Mouse (Mus musculus): ENCODE data around the gene Ube2l6.

- no peak for TF ChIP-seq FOSL1 (IDR thresholded peaks at IDR 0.05; ENCODE audit: insufficient read depth, low read length, poor library complexity, severe bottlenecking)
- TF ChIP-seq CTCF (IDR thresholded peaks at IDR 0.05; ENCODE audit: control insufficient read depth, insufficient read depth, insufficient read length), result no peak
- TF ChIP-seq MYOG (IDR thresholded peaks at IDR 0.05; ENCODE audit: control insufficient read depth, extremely low read depth, insufficient read length), result no peak
- no peak for TF ChIP-seq MAX (IDR thresholded peaks at IDR 0.05)
- TF ChIP-seq MYOD1 (IDR thresholded peaks at IDR 0.05; ENCODE audit: control insufficient read depth, insufficient read length, low read depth), result no peak
Measured at GRCm38 (mm10) chr2:84800304-84800703, 1.7 kb downstream of the Ube2l6 start.
